Mouse (Mus musculus): ENCODE measurements around the gene Esrrg.

DNA sequence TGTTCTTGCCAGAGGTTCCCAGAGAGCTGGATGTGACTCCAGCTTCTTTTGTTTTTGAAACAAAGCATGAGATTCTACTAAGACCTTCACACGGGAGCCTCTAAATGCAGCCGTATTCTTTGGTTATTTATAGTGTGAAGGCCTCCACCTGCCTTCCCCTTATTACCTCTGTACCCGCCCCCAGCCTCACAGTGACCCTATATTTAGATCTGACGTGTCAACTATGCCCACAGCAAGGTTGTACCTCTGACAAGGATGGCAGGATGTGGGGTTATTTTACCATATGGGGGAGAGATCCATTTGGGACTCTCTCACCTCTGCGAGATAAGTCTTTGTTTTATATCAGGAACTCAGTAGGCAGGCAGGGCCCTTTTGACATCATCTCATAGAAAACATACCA, 141.3 kb downstream of the Esrrg start:
- TF ChIP-seq POLR2A (IDR thresholded peaks at IDR 0.05; ENCODE audit: extremely low read depth, insufficient read depth, low read length): no peak
- no peak for TF ChIP-seq CTCF (IDR thresholded peaks at IDR 0.05; ENCODE audit: low read depth, low read length)

Data from liver, adult 2 months (tissue).